Mouse (Mus musculus): ENCODE results near the gene Fam189b.

GRCm38 (mm10) chr3:89210731-89211130 is 27.8 kb downstream of the Fam189b start:
- TF ChIP-seq CTCF (IDR thresholded peaks at IDR 0.05; ENCODE audit: borderline replicate concordance, insufficient read depth, low read depth, low read length) (no peak), POLR2A (IDR thresholded peaks at IDR 0.05; ENCODE audit: borderline replicate concordance, insufficient read depth, low read length) (no peak)
